Mouse (Mus musculus) MEL (cell line): ENCODE measurements around the gene Tgm1. TPM values are rescaled to one million over a fixed set of nuclear protein-coding genes. Genes with fewer than 3 reads are reported as not detected.

Source experiments
- DNase-seq: peaks from one replicate; pipeline ENCODE4 v3.0.0; 2011; ENCODE audit warnings: low read depth, low spot score
- H3K27ac ChIP-seq: 2 replicates; pipeline ENCODE4 v1.5.1; 2012; ENCODE audit warnings: low read depth, mild to moderate bottlenecking, control low read depth, low read length, moderate library complexity; ENCODE audit not compliant: control insufficient read depth
- H3K27me3 ChIP-seq, 2 experiments: fragments of 150-350 bp in 1 of 2; sonication (generic) in 1 of 2; 2 replicates each; pipeline ENCODE4 v1.6.1; 2012; ENCODE audit warnings: low read length in 2 of 2, mild to moderate bottlenecking in 2 of 2, improper control_type of control experiment in 1 of 2, moderate library complexity in 1 of 2; ENCODE audit not compliant: insufficient read depth in 2 of 2, control insufficient read depth in 1 of 2
- H3K36me3 ChIP-seq, 2 experiments: 2 replicates each; pipeline ENCODE4 v1.6.1; 2012 to 2014; ENCODE audit warnings: low read length in 2 of 2, improper control_type of control experiment in 1 of 2, inconsistent platforms in 1 of 2, mild to moderate bottlenecking in 1 of 2; ENCODE audit not compliant: insufficient read depth in 2 of 2, control insufficient read depth in 1 of 2
- H3K4me1 ChIP-seq, 2 experiments: fragments of 150-350 bp in 1 of 2; sonication (generic) in 1 of 2; 2 replicates each; pipeline ENCODE4 v1.6.1; 2012; ENCODE audit warnings: low read length in 2 of 2, improper control_type of control experiment in 1 of 2, mild to moderate bottlenecking in 1 of 2; ENCODE audit not compliant: insufficient read depth in 2 of 2, control insufficient read depth in 1 of 2
- H3K4me3 ChIP-seq, 2 experiments: fragments of 150-350 bp in 1 of 2; sonication (generic) in 1 of 2; 2 replicates each; pipeline ENCODE4 v1.5.1; 2012; ENCODE audit warnings: low read depth in 2 of 2, low read length in 2 of 2, mild to moderate bottlenecking in 2 of 2, moderate library complexity in 2 of 2, control low read depth in 1 of 2, improper control_type of control experiment in 1 of 2; ENCODE audit not compliant: control insufficient read depth in 1 of 2, insufficient read depth in 1 of 2
- H3K79me2 ChIP-seq: 2 replicates; pipeline ENCODE4 v1.6.1; 2012; ENCODE audit warnings: mild to moderate bottlenecking, low read length, moderate library complexity; ENCODE audit not compliant: control insufficient read depth, poor library complexity, insufficient read depth
- H3K9ac ChIP-seq: 2 replicates; pipeline ENCODE4 v1.6.1; 2012; ENCODE audit warnings: low read depth, mild to moderate bottlenecking, control low read depth, low read length, moderate library complexity; ENCODE audit not compliant: control insufficient read depth, poor library complexity, severe bottlenecking
- H3K9me3 ChIP-seq: fragments of 150-350 bp; sonication (generic); replicated peaks from 2 replicates; pipeline ENCODE4 v1.6.1; 2012; ENCODE audit warnings: mild to moderate bottlenecking, low read length, improper control_type of control experiment, moderate library complexity; ENCODE audit not compliant: insufficient read depth
- BHLHE40 ChIP-seq: IDR thresholded peaks from 2 replicates; pipeline ENCODE4 v1.6.1; 2012; ENCODE audit warnings: low read depth, mild to moderate bottlenecking, inconsistent platforms, low read length, improper control_type of control experiment, borderline replicate concordance
- CTCF ChIP-seq, 3 experiments: IDR thresholded peaks in 2 of 3; conservative IDR thresholded peaks in 1 of 3; 2 replicates each; pipeline ENCODE4 v1.5.1; 2011 to 2012; ENCODE audit warnings: low read length in 3 of 3, low read depth in 2 of 3, mild to moderate bottlenecking in 2 of 3, improper control_type of control experiment in 1 of 3, inconsistent platforms in 1 of 3, mixed read lengths in 1 of 3, moderate library complexity in 1 of 3; ENCODE audit not compliant: control insufficient read depth in 1 of 3, insufficient read depth in 1 of 3, poor library complexity in 1 of 3, severe bottlenecking in 1 of 3
- E2F4 ChIP-seq: IDR thresholded peaks from 2 replicates; pipeline ENCODE4 v1.6.1; 2011; ENCODE audit warnings: low read depth, low read length, improper control_type of control experiment, borderline replicate concordance
- ELF1 ChIP-seq: IDR thresholded peaks from 2 replicates; pipeline ENCODE4 v1.6.1; 2014; ENCODE audit warnings: low read depth, mild to moderate bottlenecking, inconsistent platforms, low read length, improper control_type of control experiment, moderate library complexity
- ETS1 ChIP-seq: IDR thresholded peaks from 2 replicates; pipeline ENCODE4 v1.6.1; 2012; ENCODE audit warnings: low read depth, mild to moderate bottlenecking, inconsistent platforms, low read length, improper control_type of control experiment, moderate library complexity
- GABPA ChIP-seq: IDR thresholded peaks from 2 replicates; pipeline ENCODE4 v1.6.1; 2012; ENCODE audit warnings: low read depth, mild to moderate bottlenecking, inconsistent platforms, low read length, improper control_type of control experiment, moderate library complexity
- GATA1 ChIP-seq: IDR thresholded peaks from 2 replicates; pipeline ENCODE4 v1.6.1; 2011; ENCODE audit warnings: low read depth, low read length, improper control_type of control experiment
- HCFC1 ChIP-seq: IDR thresholded peaks from 2 replicates; pipeline ENCODE4 v1.6.1; 2012; ENCODE audit warnings: low read depth, mild to moderate bottlenecking, inconsistent platforms, low read length, improper control_type of control experiment, moderate library complexity
- JUND ChIP-seq: IDR thresholded peaks from 2 replicates; pipeline ENCODE4 v1.6.1; 2011; ENCODE audit warnings: low read depth, mild to moderate bottlenecking, improper control_type of control experiment, low read length
- KAT2A ChIP-seq: conservative IDR thresholded peaks from 2 replicates; pipeline ENCODE4 v1.6.1; 2012; ENCODE audit warnings: low read depth, low read length, improper control_type of control experiment, inconsistent platforms
- MAFK ChIP-seq: IDR thresholded peaks from 2 replicates; pipeline ENCODE4 v1.6.1; 2011; ENCODE audit warnings: low read depth, mild to moderate bottlenecking, low read length, improper control_type of control experiment, borderline replicate concordance
- MAX ChIP-seq: IDR thresholded peaks from 2 replicates; pipeline ENCODE4 v1.6.1; 2011; ENCODE audit warnings: low read length, improper control_type of control experiment
- MAZ ChIP-seq: IDR thresholded peaks from 2 replicates; pipeline ENCODE4 v1.6.1; 2012; ENCODE audit warnings: low read depth, mild to moderate bottlenecking, inconsistent platforms, low read length, improper control_type of control experiment
- MEF2A ChIP-seq: IDR thresholded peaks from 2 replicates; pipeline ENCODE4 v1.6.1; 2014; ENCODE audit warnings: low read depth, mild to moderate bottlenecking, inconsistent platforms, low read length, improper control_type of control experiment; ENCODE audit not compliant: poor library complexity, insufficient replicate concordance, severe bottlenecking; ENCODE audit errors: extremely low read depth
- MXI1 ChIP-seq: IDR thresholded peaks from 2 replicates; pipeline ENCODE4 v1.6.1; 2011; ENCODE audit warnings: mild to moderate bottlenecking, low read depth, low read length, improper control_type of control experiment
- MYB ChIP-seq: IDR thresholded peaks from 2 replicates; pipeline ENCODE4 v1.6.1; 2011; ENCODE audit warnings: mild to moderate bottlenecking, low read depth, low read length, improper control_type of control experiment
- MYC ChIP-seq: IDR thresholded peaks from 2 replicates; pipeline ENCODE4 v1.6.1; 2011; ENCODE audit warnings: low read depth, mild to moderate bottlenecking, low read length, improper control_type of control experiment, moderate library complexity
- POLR2A ChIP-seq, 2 experiments: IDR thresholded peaks; 2 replicates each; pipeline ENCODE4 v1.6.1; 2011 to 2012; ENCODE audit warnings: low read length in 2 of 2, mild to moderate bottlenecking in 2 of 2, control low read depth in 1 of 2, improper control_type of control experiment in 1 of 2, low read depth in 1 of 2, moderate library complexity in 1 of 2; ENCODE audit not compliant: control insufficient read depth in 1 of 2, insufficient read depth in 1 of 2, poor library complexity in 1 of 2
- POLR2AphosphoS5 ChIP-seq: IDR thresholded peaks from 2 replicates; pipeline ENCODE4 v1.6.1; 2012; ENCODE audit warnings: low read depth, borderline replicate concordance, mild to moderate bottlenecking, inconsistent platforms, low read length, moderate library complexity, mixed read lengths
- RAD21 ChIP-seq: IDR thresholded peaks from 2 replicates; pipeline ENCODE4 v1.6.1; 2011; ENCODE audit warnings: mild to moderate bottlenecking, low read depth, low read length, improper control_type of control experiment
- RCOR1 ChIP-seq: IDR thresholded peaks from 2 replicates; pipeline ENCODE4 v1.6.1; 2012; ENCODE audit warnings: low read depth, mild to moderate bottlenecking, inconsistent platforms, low read length, improper control_type of control experiment
- SIN3A ChIP-seq: IDR thresholded peaks from 2 replicates; pipeline ENCODE4 v1.6.1; 2012; ENCODE audit warnings: low read length, improper control_type of control experiment, inconsistent platforms
- SMC3 ChIP-seq: IDR thresholded peaks from 2 replicates; pipeline ENCODE4 v1.6.1; 2011; ENCODE audit warnings: low read depth, low read length, improper control_type of control experiment
- TAL1 ChIP-seq: IDR thresholded peaks from 2 replicates; pipeline ENCODE4 v1.6.1; 2012; ENCODE audit warnings: mild to moderate bottlenecking, inconsistent platforms, low read length, moderate library complexity, mixed read lengths
- TBP ChIP-seq: IDR thresholded peaks from 2 replicates; pipeline ENCODE4 v1.8.0; 2011; ENCODE audit warnings: low read depth, low read length, improper control_type of control experiment
- TCF12 ChIP-seq: IDR thresholded peaks from 2 replicates; pipeline ENCODE4 v1.6.1; 2014; ENCODE audit warnings: low read depth, mild to moderate bottlenecking, inconsistent platforms, low read length, improper control_type of control experiment, moderate library complexity
- UBTF ChIP-seq: IDR thresholded peaks from 2 replicates; pipeline ENCODE4 v1.6.1; 2012; ENCODE audit warnings: low read depth, mild to moderate bottlenecking, inconsistent platforms, low read length, improper control_type of control experiment, moderate library complexity, borderline replicate concordance; ENCODE audit not compliant: insufficient read depth
- USF1 ChIP-seq: IDR thresholded peaks from 2 replicates; pipeline ENCODE4 v1.6.1; 2014; ENCODE audit warnings: low read depth, mild to moderate bottlenecking, inconsistent platforms, low read length, improper control_type of control experiment, moderate library complexity
- USF2 ChIP-seq, 2 experiments: IDR thresholded peaks; 2 replicates each; pipeline ENCODE4 v1.6.1; 2011 to 2012; ENCODE audit warnings: improper control_type of control experiment in 2 of 2, low read length in 2 of 2, borderline replicate concordance in 1 of 2, inconsistent platforms in 1 of 2, low read depth in 1 of 2, mild to moderate bottlenecking in 1 of 2; ENCODE audit not compliant: insufficient read depth in 1 of 2
- ZC3H11A ChIP-seq: IDR thresholded peaks from 2 replicates; pipeline ENCODE4 v1.6.1; 2012; ENCODE audit warnings: low read depth, mild to moderate bottlenecking, inconsistent platforms, low read length, improper control_type of control experiment
- ZKSCAN1 ChIP-seq: IDR thresholded peaks from 2 replicates; pipeline ENCODE4 v1.6.1; 2012; ENCODE audit warnings: low read depth, mild to moderate bottlenecking, inconsistent platforms, low read length, improper control_type of control experiment, moderate library complexity
- ZMIZ1 ChIP-seq: IDR thresholded peaks from 2 replicates; pipeline ENCODE4 v1.6.1; 2012; ENCODE audit warnings: low read depth, mild to moderate bottlenecking, inconsistent platforms, low read length, improper control_type of control experiment, moderate library complexity
- ZNF384 ChIP-seq: IDR thresholded peaks from 2 replicates; pipeline ENCODE4 v1.6.1; 2012; ENCODE audit warnings: low read depth, mild to moderate bottlenecking, inconsistent platforms, low read length, improper control_type of control experiment
- polyA plus RNA-seq, 2 experiments: library from polyadenylated mRNA; stranded (reverse) in 1 of 2; unstranded in 1 of 2; fragments of >175 nt in 1 of 2; fragments of >200 nt in 1 of 2; gene quantifications; 2 replicates each; pipeline versions ENCODE4 v1.2.1 to v1.2.4; 2012; ENCODE audit warnings: low replicate concordance in 2 of 2, low read depth in 1 of 2; ENCODE audit not compliant: insufficient read length in 2 of 2, insufficient read depth in 1 of 2, missing spikeins in 1 of 2
- total RNA-seq: library from RNA; depleted of rRNA; stranded (reverse); fragments of 300-350 nt; gene quantifications from 2 replicates; pipeline ENCODE4 v1.2.3, GENCODE M21; 2012

Gene Tgm1
- total and polyA plus RNA-seq, 3 experiments, result 6.2 to 11.4 TPM; not detected in 1

- TF ChIP-seq JUND, result no peak
- TF ChIP-seq RCOR1, result no peak
- no peak for TF ChIP-seq POLR2A (IDR thresholded peaks at IDR 0.05; ENCODE audit: control insufficient read depth in 1 of 2, insufficient read depth in 1 of 2, low read depth in 1 of 2, low read length in 2 of 2, poor library complexity in 1 of 2)
- TF ChIP-seq, all 39 proteins: peak for 0
Measured at GRCm38 (mm10) chr14:55726261-55726660, 12.5 kb upstream of the Tgm1 start (continued).

- H3K4me3 ChIP-seq, result no peak overlapping the region; a peak in 1 of 4 replicates
- TF ChIP-seq TBP (no peak), GABPA (no peak), SMC3 (0 out of 2 replicates have a peak, but pooled peaks have one; percentile 15), MAFK (0 out of 2 replicates have a peak, but pooled peaks have one; percentile 3), ZKSCAN1 (no peak), MAX (peak; percentile 73), ZNF384 (no peak), POLR2A (IDR thresholded peaks at IDR 0.05; ENCODE audit: control insufficient read depth in 1 of 2, insufficient read depth in 1 of 2, low read depth in 1 of 2, low read length in 2 of 2, poor library complexity in 1 of 2) (no peak), SIN3A (peak; percentile 64; the same call in 1 of the 2 replicates), POLR2AphosphoS5 (no peak), ZC3H11A (0 out of 2 replicates have a peak, but pooled peaks have one; percentile 12), MEF2A (no peak), MYC (peak; percentile 76; the same call in 1 of the 2 replicates), UBTF (no peak), JUND (0 out of 2 replicates have a peak, but pooled peaks have one; percentile 39), ZMIZ1 (no peak), MYB (no peak), USF2 (IDR thresholded peaks at IDR 0.05; ENCODE audit: borderline replicate concordance in 1 of 2, insufficient read depth in 1 of 2, low read depth in 1 of 2, low read length in 2 of 2) (no peak), MAZ (peak; percentile 71; the same call in 1 of the 2 replicates), CTCF (IDR thresholded peaks at IDR 0.05 in 2 of 3, conservative IDR thresholded peaks at IDR 0.05 in 1 of 3; ENCODE audit: control insufficient read depth in 1 of 3, insufficient read depth in 1 of 3, low read depth in 2 of 3, low read length in 3 of 3, poor library complexity in 1 of 3, severe bottlenecking in 1 of 3) (no peak), USF1 (no peak), ELF1 (0 out of 2 replicates have a peak, but pooled peaks have one; percentile 39), KAT2A (no peak), E2F4 (no peak), RAD21 (no peak), ETS1 (peak; percentile 96), MXI1 (peak; percentile 60), HCFC1 (no peak), TAL1 (peak; percentile 80), BHLHE40 (peak; percentile 58; the same call in 1 of the 2 replicates), TCF12 (peak; percentile 90), GATA1 (peak; percentile 57)
Measured at GRCm38 (mm10) chr14:55724411-55724871, 10.7 kb upstream of the Tgm1 start.

More at GRCm38 (mm10) chr14:55724411-55724871, 10.7 kb upstream of the Tgm1 start:
- Histone ChIP-seq H3K9ac (no peak overlapping the region), H3K9me3 (no peaks in the 10 kb centered on the region), H3K79me2 (peaks cover 2% of the 10 kb centered on the region; the same call in 1 of the 2 replicates), H3K4me1 (peaks cover 19 to 28% of the 10 kb centered on the region in 2 experiments), H3K27ac (peak overlapping the region; percentile 38; the same call in 1 of the 2 replicates), H3K27me3 (no peaks in the 10 kb centered on the region), H3K36me3 (peaks cover 0 to 27% of the 10 kb centered on the region in 2 experiments; a peak in 2 of 4 replicates)
- DNase-seq, result peak; percentile 83
